ENCODE assay signal across 15 mouse cellular contexts in genomic region chr4:150860526-150860925, GRCm38 (mm10). TPM values are rescaled to one million over a fixed set of nuclear protein-coding genes. Genes with fewer than 3 reads are reported as not detected.
DNase-seq lines count a peak whose midpoint lies in the region; ATAC-seq and TF ChIP-seq lines count a peak whose summit lies in the region.
"Had no signal": no experiment of that assay in that cellular context is flagged by ENCODE, and none has a peak within 500 bp of the region (broad histone marks: within the 10 kb centered on the region; RNA-seq: fewer than 3 reads in every experiment).

No protein-coding gene starts in this region.

- H3K27ac ChIP-seq in embryonic facial prominence, embryonic 14.5 days (replicated peaks; ENCODE audit: low read depth, low read length): no peak overlapping the region
- H3K27ac ChIP-seq in embryonic facial prominence, embryonic 10.5 days (replicated peaks): no peak overlapping the region
- H3K27ac ChIP-seq in liver, adult 2 months (replicated peaks; ENCODE audit: insufficient read depth, low read depth, low read length): no peak overlapping the region
- no peak overlapping the region for H3K27ac ChIP-seq in liver, embryonic 12.5 days
- H3K27ac ChIP-seq in bone marrow macrophage, adult 2 months (ENCODE audit: insufficient read depth, low read depth, low read length): peak overlapping the region; percentile 79
- H3K27ac ChIP-seq: midbrain, embryonic 15.5 days had no signal

- H3K4me3 ChIP-seq in embryonic facial prominence, embryonic 14.5 days (ENCODE audit: low read depth, low read length): no peak overlapping the region
- H3K4me3 ChIP-seq in embryonic facial prominence, embryonic 10.5 days: no peak overlapping the region
- peak overlapping the region; percentile 51; the same call in 1 of the 2 replicates for H3K4me3 ChIP-seq in liver, adult 2 months (ENCODE audit: insufficient read depth, low read depth, low read length)
- H3K4me3 ChIP-seq in liver, embryonic 12.5 days: no peak overlapping the region
- H3K4me3 ChIP-seq in bone marrow macrophage, adult 2 months (ENCODE audit: insufficient read depth, low read length): peak overlapping the region; percentile 45; the same call in 1 of the 2 replicates
- no peak overlapping the region for H3K4me3 ChIP-seq in myocyte
- H3K4me3 ChIP-seq: midbrain, embryonic 15.5 days had no signal

- no peak overlapping the region for H3K4me2 ChIP-seq in embryonic facial prominence, embryonic 14.5 days (ENCODE audit: low read depth, low read length)
- H3K4me2 ChIP-seq in liver, embryonic 12.5 days: no peak overlapping the region
- peak overlapping the region; percentile 69 for H3K4me2 ChIP-seq in myocyte (ENCODE audit: low read depth)
- H3K4me2 ChIP-seq: midbrain, embryonic 15.5 days had no signal

- no peaks in the 10 kb centered on the region for H3K9me3 ChIP-seq in embryonic facial prominence, embryonic 14.5 days (ENCODE audit: control insufficient read depth, low read length)
- H3K9me3 ChIP-seq in embryonic facial prominence, embryonic 10.5 days: no peaks in the 10 kb centered on the region
- no peaks in the 10 kb centered on the region for H3K9me3 ChIP-seq in liver, embryonic 12.5 days (replicated peaks)
- H3K9me3 ChIP-seq: midbrain, embryonic 15.5 days had no signal

- no peak for ATAC-seq in embryonic facial prominence, embryonic 14.5 days (ENCODE audit: low read depth)
- ATAC-seq in liver, embryonic 12.5 days: no peak
- ATAC-seq: hindbrain, embryonic 16.5 days; midbrain, embryonic 15.5 days had no signal

- WGBS in embryonic facial prominence, embryonic 14.5 days: 85% methylated on average over 4 of the region's 4 CpGs
- WGBS in embryonic facial prominence, embryonic 10.5 days: 91% methylated on average over 4 of the region's 4 CpGs
- 7% methylated on average over 4 of the region's 4 CpGs for WGBS in liver, adult 2 months
- WGBS in liver, embryonic 12.5 days (ENCODE audit: insufficient replicate concordance): 61% methylated on average over 4 of the region's 4 CpGs

- H3K4me1 ChIP-seq in embryonic facial prominence, embryonic 14.5 days (ENCODE audit: control insufficient read depth, insufficient read depth, low read length): peaks cover 12% of the 10 kb centered on the region
- H3K4me1 ChIP-seq in embryonic facial prominence, embryonic 10.5 days: peaks cover 33% of the 10 kb centered on the region
- peaks cover 8% of the 10 kb centered on the region for H3K4me1 ChIP-seq in liver, adult 2 months (ENCODE audit: control insufficient read depth, insufficient read depth, low read length)
- peaks cover 25% of the 10 kb centered on the region for H3K4me1 ChIP-seq in liver, embryonic 12.5 days
- H3K4me1 ChIP-seq in bone marrow macrophage, adult 2 months (ENCODE audit: control insufficient read depth, insufficient read depth, low read length): peaks cover 32% of the 10 kb centered on the region

- intact Hi-C loops in left cerebral cortex, postnatal 36 days (cut with DNase I): no loop called here

- 0 out of 2 replicates have a peak, but pooled peaks cover under 1% of the 10 kb centered on the region for H3K36me3 ChIP-seq in embryonic facial prominence, embryonic 14.5 days (ENCODE audit: control insufficient read depth, insufficient read depth, low read length)
- peaks cover 9% of the 10 kb centered on the region for H3K36me3 ChIP-seq in embryonic facial prominence, embryonic 10.5 days (replicated peaks)
- H3K36me3 ChIP-seq in liver, adult 2 months (ENCODE audit: control insufficient read depth, insufficient read depth, low read length): peaks cover 88% of the 10 kb centered on the region
- H3K36me3 ChIP-seq in liver, embryonic 12.5 days: peaks cover 4% of the 10 kb centered on the region
- H3K36me3 ChIP-seq in myocyte (ENCODE audit: control insufficient read depth, insufficient read depth): peaks cover 7% of the 10 kb centered on the region
- H3K36me3 ChIP-seq: midbrain, embryonic 15.5 days had no signal

- H3ac ChIP-seq in myocyte (ENCODE audit: control insufficient read depth, insufficient read length): no peak overlapping the region

- no peaks in the 10 kb centered on the region for H3K27me3 ChIP-seq in embryonic facial prominence, embryonic 14.5 days (replicated peaks; ENCODE audit: control insufficient read depth, insufficient read depth, low read length)
- H3K27me3 ChIP-seq in embryonic facial prominence, embryonic 10.5 days (replicated peaks; ENCODE audit: low read depth, poor library complexity, severe bottlenecking): no peaks in the 10 kb centered on the region
- no peaks in the 10 kb centered on the region for H3K27me3 ChIP-seq in liver, adult 2 months (ENCODE audit: control insufficient read depth, insufficient read depth, low read length)
- H3K27me3 ChIP-seq in liver, embryonic 12.5 days (replicated peaks): peaks cover 8% of the 10 kb centered on the region
- H3K27me3 ChIP-seq in myocyte (ENCODE audit: control insufficient read depth, insufficient read depth, insufficient read length): no peaks in the 10 kb centered on the region
- H3K27me3 ChIP-seq: midbrain, embryonic 15.5 days had no signal

- no peak for TF ChIP-seq CTCF in liver, adult 2 months (IDR thresholded peaks at IDR 0.05; ENCODE audit: low read depth, low read length)
- no peak for TF ChIP-seq CTCF in bone marrow macrophage, adult 2 months (IDR thresholded peaks at IDR 0.05; ENCODE audit: low read depth, low read length)

- TF ChIP-seq POLR2A in liver, adult 2 months (IDR thresholded peaks at IDR 0.05; ENCODE audit: extremely low read depth, insufficient read depth, low read length): no peak
- TF ChIP-seq POLR2A in bone marrow macrophage, adult 2 months (IDR thresholded peaks at IDR 0.05; ENCODE audit: borderline replicate concordance, low read depth, low read length): no peak
- TF ChIP-seq POLR2A in myocyte (IDR thresholded peaks at IDR 0.05; ENCODE audit: insufficient read length, low read depth): no peak

- peaks cover 2% of the 10 kb centered on the region; the same call in 1 of the 2 replicates for H3K79me2 ChIP-seq in liver, adult 2 months (ENCODE audit: control insufficient read depth, insufficient read depth, low read length)
- H3K79me2 ChIP-seq in myocyte (ENCODE audit: control insufficient read depth, insufficient read depth): peaks cover 95% of the 10 kb centered on the region

- H3K9ac ChIP-seq in embryonic facial prominence, embryonic 14.5 days (ENCODE audit: low read depth, low read length): no peak overlapping the region
- peak overlapping the region; percentile 52; the same call in 1 of the 2 replicates for H3K9ac ChIP-seq in liver, adult 2 months (ENCODE audit: low read depth, low read length)
- no peak overlapping the region for H3K9ac ChIP-seq in liver, embryonic 12.5 days
- H3K9ac ChIP-seq: midbrain, embryonic 15.5 days had no signal

- DNase-seq in embryonic facial prominence, embryonic 14.5 days (ENCODE audit: low spot score): peak; percentile 22
- no peak for DNase-seq in embryonic facial prominence, embryonic 10.5 days (ENCODE audit: low spot score)
- peak; percentile 72 for DNase-seq in liver, adult 2 months (ENCODE audit: extremely low read depth, low read depth, low spot score)
- no peak for DNase-seq in right cerebral cortex, postnatal 25 days
- DNase-seq in left cerebral cortex, postnatal 36 days (ENCODE audit: low spot score in 2 of 2): no peak
- DNase-seq: adrenal gland, adult 8-10 months; cerebellum, adult 9-10 months; embryo, embryonic 11 days; right cerebral cortex, postnatal 14 days; thymus, postnatal 14 days had no signal

TF ChIP-seq in myocyte, 11 proteins besides CTCF, POLR2A, EP300 and RAD21:
- TF ChIP-seq E2F4 (IDR thresholded peaks at IDR 0.05; ENCODE audit: insufficient read depth) (no peak), MYOD1 (IDR thresholded peaks at IDR 0.05; ENCODE audit: control insufficient read depth in 1 of 3, insufficient read length in 2 of 3, low read depth in 2 of 3) (no peak)

RNA-seq across cellular contexts. Expression of gene Errfi1, which starts 6.8 kb away (rescaled TPM):
- 25.5 and 26.7 TPM in 2 replicates for polyA plus RNA-seq in embryonic facial prominence, embryonic 14.5 days (2014; fragmentation: Nextera tagmentation; extraction: Ambion mirVana)
- polyA plus RNA-seq in embryonic facial prominence, embryonic 10.5 days (2016; fragmentation: Nextera tagmentation; extraction: Ambion mirVana): 27.0 and 28.1 TPM in 2 replicates
- 589 and 661 TPM in 2 replicates for total RNA-seq in liver, adult 2 months (2014; rRNA removed)
- 259 and 295 TPM in 2 replicates for polyA plus RNA-seq in liver, adult 2 months (2012; rRNA removed)
- 14.7 and 14.9 TPM in 2 replicates for polyA plus RNA-seq in liver, embryonic 12.5 days (2016; fragmentation: Nextera tagmentation; extraction: Ambion mirVana)
- 8.7 TPM in 2 replicates for polyA plus RNA-seq in bone marrow macrophage, adult 2 months (2012; ENCODE audit: insufficient read depth, insufficient read length, missing spikeins)
- 18.9 TPM for polyA plus RNA-seq in myocyte (2012; fragmentation: generic; extraction: Trizol)
- total RNA-seq in left cerebral cortex, postnatal 36 days (2021): 10 to 100 TPM; 27.4 TPM

RNA-seq across cellular contexts. Expression of gene Park7, which starts 53.7 kb away (rescaled TPM):
- polyA plus RNA-seq in embryonic facial prominence, embryonic 14.5 days (2014; fragmentation: Nextera tagmentation; extraction: Ambion mirVana): 387 and 401 TPM in 2 replicates
- 496 and 508 TPM in 2 replicates for polyA plus RNA-seq in embryonic facial prominence, embryonic 10.5 days (2016; fragmentation: Nextera tagmentation; extraction: Ambion mirVana)
- total RNA-seq in liver, adult 2 months (2014; rRNA removed): 281 and 324 TPM in 2 replicates
- 148 and 191 TPM in 2 replicates for polyA plus RNA-seq in liver, adult 2 months (2012; rRNA removed)
- 326 and 344 TPM in 2 replicates for polyA plus RNA-seq in liver, embryonic 12.5 days (2016; fragmentation: Nextera tagmentation; extraction: Ambion mirVana)
- 92.2 and 96.0 TPM in 2 replicates for polyA plus RNA-seq in bone marrow macrophage, adult 2 months (2012; ENCODE audit: insufficient read depth, insufficient read length, missing spikeins)
- polyA plus RNA-seq in myocyte (2012; fragmentation: generic; extraction: Trizol): 312 TPM
- 100 to 1,000 TPM; 184 to 211 TPM for total RNA-seq in left cerebral cortex, postnatal 36 days (2021)

RNA-seq across cellular contexts. Expression of gene Tnfrsf9, which starts 53.8 kb away (rescaled TPM):
- 0.11 and 0.80 TPM in 2 replicates for polyA plus RNA-seq in embryonic facial prominence, embryonic 14.5 days (2014; fragmentation: Nextera tagmentation; extraction: Ambion mirVana)
- 0.38 and 0.69 TPM in 2 replicates for polyA plus RNA-seq in embryonic facial prominence, embryonic 10.5 days (2016; fragmentation: Nextera tagmentation; extraction: Ambion mirVana)
- 0.07 and 0.09 TPM in 2 replicates for total RNA-seq in liver, adult 2 months (2014; rRNA removed)
- 0.05 and 0.15 TPM in 2 replicates for polyA plus RNA-seq in liver, adult 2 months (2012; rRNA removed)
- 0.12 TPM in 1 of 2 replicates, not detected in the other for polyA plus RNA-seq in liver, embryonic 12.5 days (2016; fragmentation: Nextera tagmentation; extraction: Ambion mirVana)
- not detected in 2 replicates for polyA plus RNA-seq in bone marrow macrophage, adult 2 months (2012; ENCODE audit: insufficient read depth, insufficient read length, missing spikeins)
- 0.31 TPM for polyA plus RNA-seq in myocyte (2012; fragmentation: generic; extraction: Trizol)
- total RNA-seq in left cerebral cortex, postnatal 36 days (2021): under 1 TPM; 0.37 to 0.59 TPM

Comparison
In these comparisons a context has a peak if more than half of its experiments do, and no peak if none do; other contexts are left out.
1. DNase-seq: peak in embryonic facial prominence, embryonic 14.5 days (single experiment) and liver, adult 2 months (single experiment); none in embryonic facial prominence, embryonic 10.5 days (single experiment), right cerebral cortex, postnatal 25 days (single experiment) and left cerebral cortex, postnatal 36 days (0 of 2).
2. H3K4me3 ChIP-seq: peak in liver, adult 2 months (single experiment) and bone marrow macrophage, adult 2 months (single experiment); none in embryonic facial prominence, embryonic 14.5 days (single experiment), embryonic facial prominence, embryonic 10.5 days (single experiment), liver, embryonic 12.5 days (single experiment) and myocyte (single experiment).